Comparison of ENCODE assay signal across 8 mouse cellular contexts in the genomic region with DNA sequence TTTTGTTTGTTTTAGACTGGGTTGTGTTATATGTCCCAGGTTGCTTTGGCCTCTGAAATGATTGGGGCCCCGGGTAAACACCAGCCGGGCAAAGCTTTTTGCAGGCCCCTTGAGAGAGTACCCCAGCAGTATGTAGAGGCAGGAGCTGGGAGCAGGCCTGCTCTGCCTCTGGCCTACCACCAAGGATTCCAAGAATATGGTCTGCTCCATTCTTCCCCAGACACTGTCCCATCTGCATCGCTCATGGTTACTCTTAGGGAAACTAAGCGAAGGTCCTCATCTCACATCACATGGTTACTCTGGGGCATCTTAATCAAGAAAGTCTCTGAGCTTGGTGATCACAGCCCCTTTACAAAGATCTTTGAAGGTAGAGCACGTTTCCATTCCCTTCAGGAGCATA. TPM values are rescaled to one million over a fixed set of nuclear protein-coding genes. Genes with fewer than 3 reads are reported as not detected.
DNase-seq lines count a peak whose midpoint lies in the region; ATAC-seq and TF ChIP-seq lines count a peak whose summit lies in the region.

No protein-coding gene starts in this region.

- no peak for TF ChIP-seq EP300 in liver, embryonic 14.5 days (IDR thresholded peaks at IDR 0.05; ENCODE audit: low read depth)

- H3K27ac ChIP-seq in layer of hippocampus, adult 2 months: no peak overlapping the region
- H3K27ac ChIP-seq in embryonic facial prominence, embryonic 10.5 days (replicated peaks): no peak overlapping the region
- H3K27ac ChIP-seq in heart, embryonic 16.5 days (ENCODE audit: low read length): peak overlapping the region; percentile 98
- H3K27ac ChIP-seq in liver, embryonic 14.5 days: no peak overlapping the region

- H3K27me3 ChIP-seq in embryonic facial prominence, embryonic 10.5 days (replicated peaks; ENCODE audit: low read depth, poor library complexity, severe bottlenecking): peaks cover 100% of the 10 kb centered on the region
- H3K27me3 ChIP-seq in heart, embryonic 16.5 days (ENCODE audit: control insufficient read depth, insufficient read depth, low read length): no peaks in the 10 kb centered on the region
- peaks cover 38% of the 10 kb centered on the region for H3K27me3 ChIP-seq in liver, embryonic 14.5 days (ENCODE audit: control insufficient read depth, insufficient read depth, low read length)

- no peak for TF ChIP-seq CTCF in layer of hippocampus, adult 2 months (conservative IDR thresholded peaks at IDR 0.05)
- no peak for TF ChIP-seq CTCF in liver, embryonic 14.5 days (IDR thresholded peaks at IDR 0.05; ENCODE audit: low read depth)

- H3K9ac ChIP-seq in heart, embryonic 16.5 days (ENCODE audit: low read length): peak overlapping the region; percentile 99
- H3K9ac ChIP-seq in liver, embryonic 14.5 days (replicated peaks): no peak overlapping the region

- intact Hi-C loops in left cerebral cortex, postnatal 25 days (cut with DNase I): no loop called here

- 77% methylated on average over 5 of the region's 5 CpGs for WGBS in embryonic facial prominence, embryonic 10.5 days
- WGBS in heart, embryonic 16.5 days: 41% methylated on average over 5 of the region's 5 CpGs
- 69% methylated on average over 5 of the region's 5 CpGs for WGBS in liver, embryonic 14.5 days (ENCODE audit: insufficient replicate concordance)

- H3K4me2 ChIP-seq in heart, embryonic 16.5 days (ENCODE audit: low read depth, low read length): peak overlapping the region; percentile 76
- H3K4me2 ChIP-seq in liver, embryonic 14.5 days (ENCODE audit: low read depth): peak overlapping the region; percentile 82

- DNase-seq in layer of hippocampus, adult 2 months (ENCODE audit: low spot score in 2 of 2): no peak
- DNase-seq in layer of hippocampus, adult 9-11 months: no peak
- no peak for DNase-seq in embryonic facial prominence, embryonic 10.5 days (ENCODE audit: low spot score)
- no peak for DNase-seq in liver, embryonic 14.5 days (ENCODE audit: low read depth in 3 of 3, low spot score in 3 of 3)
- no peak for DNase-seq in left cerebral cortex, postnatal 25 days (ENCODE audit: low spot score in 2 of 2)
- DNase-seq in cerebellum, postnatal 10 days: no peak

- peak overlapping the region; percentile 15; the same call in 1 of the 2 replicates for H3K4me3 ChIP-seq in layer of hippocampus, adult 2 months
- peak overlapping the region; percentile 51; the same call in 1 of the 2 replicates for H3K4me3 ChIP-seq in embryonic facial prominence, embryonic 10.5 days
- H3K4me3 ChIP-seq in heart, embryonic 16.5 days (ENCODE audit: low read length): peak overlapping the region; percentile 81
- peak overlapping the region in 1 of 2 experiments; percentile 49; a peak in 1 of 4 replicates for H3K4me3 ChIP-seq in liver, embryonic 14.5 days (ENCODE audit: insufficient read depth in 1 of 2, low read depth in 2 of 2, low read length in 2 of 2)

- ATAC-seq in heart, embryonic 16.5 days (replicated peaks; ENCODE audit: extremely low read depth, insufficient read depth, low FRiP score): no peak
- ATAC-seq in liver, embryonic 14.5 days (ENCODE audit: insufficient read depth): no peak
- ATAC-seq in megakaryocyte progenitor cell, adult 5-6 weeks (replicated peaks; ENCODE audit: poor library complexity): no peak

- peaks cover 19% of the 10 kb centered on the region for H3K4me1 ChIP-seq in embryonic facial prominence, embryonic 10.5 days
- peaks cover 50% of the 10 kb centered on the region for H3K4me1 ChIP-seq in heart, embryonic 16.5 days (ENCODE audit: control insufficient read depth, insufficient read depth, low read length)
- H3K4me1 ChIP-seq in liver, embryonic 14.5 days (replicated peaks; ENCODE audit: control insufficient read depth in 2 of 2, insufficient read depth in 2 of 2, low read length in 1 of 2): peaks cover 0 to 14% of the 10 kb centered on the region in 2 experiments; a peak in 2 of 4 replicates

- H3K9me3 ChIP-seq in embryonic facial prominence, embryonic 10.5 days: no peaks in the 10 kb centered on the region
- no peaks in the 10 kb centered on the region for H3K9me3 ChIP-seq in heart, embryonic 16.5 days (replicated peaks; ENCODE audit: control insufficient read depth, low read length)
- H3K9me3 ChIP-seq in liver, embryonic 14.5 days (ENCODE audit: control insufficient read depth, low read length): no peaks in the 10 kb centered on the region

- no peaks in the 10 kb centered on the region for H3K36me3 ChIP-seq in embryonic facial prominence, embryonic 10.5 days (replicated peaks)
- peaks cover 12% of the 10 kb centered on the region for H3K36me3 ChIP-seq in heart, embryonic 16.5 days (ENCODE audit: control insufficient read depth, insufficient read depth)
- H3K36me3 ChIP-seq in liver, embryonic 14.5 days (replicated peaks; ENCODE audit: control insufficient read depth, insufficient read depth, low read depth): no peaks in the 10 kb centered on the region

RNA-seq across cellular contexts. Expression of a gene that starts 2.2 kb away (rescaled TPM):
- total RNA-seq in layer of hippocampus, adult 2 months (2021): 10 to 100 TPM; 14.3 to 16.3 TPM
- 20.6 and 23.5 TPM in 2 replicates for polyA plus RNA-seq in embryonic facial prominence, embryonic 10.5 days (2016; fragmentation: Nextera tagmentation; extraction: Ambion mirVana)
- polyA plus RNA-seq in heart, embryonic 16.5 days (2015; fragmentation: Nextera tagmentation; extraction: Ambion mirVana): 428 and 460 TPM in 2 replicates
- 5.0 and 7.0 TPM in 2 replicates for polyA plus RNA-seq in liver, embryonic 14.5 days (2012; rRNA removed)
- 8.1 and 8.7 TPM in 2 replicates for polyA plus RNA-seq in liver, embryonic 14.5 days (2014; fragmentation: Nextera tagmentation; extraction: Ambion mirVana)
- 10 to 100 TPM; 16.6 to 18.0 TPM for total RNA-seq in left cerebral cortex, postnatal 25 days (2021)
- 0.51 and 1.7 TPM in 2 replicates for total RNA-seq in megakaryocyte progenitor cell, adult 5-6 weeks (2015)
- 1.4 and 2.5 TPM in 2 replicates for total RNA-seq in megakaryocyte progenitor cell, adult 5-6 weeks (2017)

RNA-seq across cellular contexts. Expression of a gene that starts 29.2 kb away (rescaled TPM):
- 10 to 100 TPM; 39.5 to 42.3 TPM for total RNA-seq in layer of hippocampus, adult 2 months (2021)
- polyA plus RNA-seq in embryonic facial prominence, embryonic 10.5 days (2016; fragmentation: Nextera tagmentation; extraction: Ambion mirVana): 22.5 and 22.8 TPM in 2 replicates
- polyA plus RNA-seq in heart, embryonic 16.5 days (2015; fragmentation: Nextera tagmentation; extraction: Ambion mirVana): 60.4 and 64.9 TPM in 2 replicates
- 15.0 and 17.7 TPM in 2 replicates for polyA plus RNA-seq in liver, embryonic 14.5 days (2012; rRNA removed)
- polyA plus RNA-seq in liver, embryonic 14.5 days (2014; fragmentation: Nextera tagmentation; extraction: Ambion mirVana): 27.2 and 27.4 TPM in 2 replicates
- 10 to 100 TPM; 44.1 to 45.0 TPM for total RNA-seq in left cerebral cortex, postnatal 25 days (2021)
- total RNA-seq in megakaryocyte progenitor cell, adult 5-6 weeks (2015): 38.3 and 38.6 TPM in 2 replicates
- total RNA-seq in megakaryocyte progenitor cell, adult 5-6 weeks (2017): 78.6 and 85.3 TPM in 2 replicates

RNA-seq across cellular contexts. Expression of a gene that starts 40.8 kb away (rescaled TPM):
- 100 to 1,000 TPM; 457 to 476 TPM for total RNA-seq in layer of hippocampus, adult 2 months (2021)
- 30.1 and 30.5 TPM in 2 replicates for polyA plus RNA-seq in embryonic facial prominence, embryonic 10.5 days (2016; fragmentation: Nextera tagmentation; extraction: Ambion mirVana)
- polyA plus RNA-seq in heart, embryonic 16.5 days (2015; fragmentation: Nextera tagmentation; extraction: Ambion mirVana): 50.7 and 53.6 TPM in 2 replicates
- polyA plus RNA-seq in liver, embryonic 14.5 days (2012; rRNA removed): 28.3 and 29.5 TPM in 2 replicates
- polyA plus RNA-seq in liver, embryonic 14.5 days (2014; fragmentation: Nextera tagmentation; extraction: Ambion mirVana): 37.8 and 40.3 TPM in 2 replicates
- total RNA-seq in left cerebral cortex, postnatal 25 days (2021): 100 to 1,000 TPM; 465 to 475 TPM
- total RNA-seq in megakaryocyte progenitor cell, adult 5-6 weeks (2015): 21.4 and 35.3 TPM in 2 replicates
- 38.1 and 50.1 TPM in 2 replicates for total RNA-seq in megakaryocyte progenitor cell, adult 5-6 weeks (2017)

Comparison
In these comparisons a context has a peak if more than half of its experiments do, and no peak if none do; other contexts are left out.
1. RNA of a gene that starts 2.2 kb away (total RNA-seq): 16.6 to 18.0 TPM in left cerebral cortex, postnatal 25 days and 14.3 to 16.3 TPM in layer of hippocampus, adult 2 months; 0.51 to 2.5 TPM in megakaryocyte progenitor cell, adult 5-6 weeks; every median in the first group is over 4 times any median in the second.
2. RNA of a gene that starts 40.8 kb away (total RNA-seq): 457 to 476 TPM in layer of hippocampus, adult 2 months and 465 to 475 TPM in left cerebral cortex, postnatal 25 days; 21.4 to 50.1 TPM in megakaryocyte progenitor cell, adult 5-6 weeks; every median in the first group is over 4 times any median in the second.